Mouse (Mus musculus) cerebellum, postnatal 25 days (tissue): Measurements from ENCODE around the gene Dglucy.

Source experiments
- DNase-seq, 2 experiments: peaks; one replicate each; pipeline ENCODE4 v3.0.0; 2021; ENCODE audit warnings: mixed read lengths in 2 of 2

Gene Dglucy

GRCm38 (mm10) chr12:100778934-100779865 lies at the start of gene Dglucy:
Gene Dglucy (plus strand): TSS chr12:100779057.
- peak; percentile 87 to 92 for DNase-seq

GRCm38 (mm10) chr12:100735156-100735555 lies 43.7 kb upstream of the Dglucy start:
- DNase-seq, result peak in 1 of 2 experiments; percentile 41

GRCm38 (mm10) chr12:100735581-100735980 lies 43.3 kb upstream of the Dglucy start:
- peak in 1 of 2 experiments; percentile 40 for DNase-seq

GRCm38 (mm10) chr12:100738498-100738897 lies 40.4 kb upstream of the Dglucy start:
- DNase-seq, result no peak

- DNase-seq, result no peak
These were observed 39.8 kb upstream of the Dglucy start for GRCm38 (mm10) chr12:100739011-100739570.

- no peak for DNase-seq
These were observed 38.5 kb upstream of the Dglucy start for GRCm38 (mm10) chr12:100740313-100740712.

GRCm38 (mm10) chr12:100742468-100742867 lies 36.4 kb upstream of the Dglucy start:
- DNase-seq, result no peak

- no peak for DNase-seq
These were observed 25.9 kb upstream of the Dglucy start for GRCm38 (mm10) chr12:100752977-100753376.

GRCm38 (mm10) chr12:100753716-100754115 lies 25.1 kb upstream of the Dglucy start:
- DNase-seq, result no peak

GRCm38 (mm10) chr12:100757427-100757826 lies 21.4 kb upstream of the Dglucy start:
- DNase-seq, result no peak

GRCm38 (mm10) chr12:100762663-100763425 lies 16.0 kb upstream of the Dglucy start:
- DNase-seq, result no peak

GRCm38 (mm10) chr12:100764329-100765018 lies 14.4 kb upstream of the Dglucy start:
- DNase-seq, result no peak

GRCm38 (mm10) chr12:100769871-100770270 lies 9.0 kb upstream of the Dglucy start:
- DNase-seq, result no peak

GRCm38 (mm10) chr12:100770765-100771164 lies 8.1 kb upstream of the Dglucy start:
- DNase-seq, result no peak

- peak in 1 of 2 experiments; percentile 26 for DNase-seq
These were observed 6.5 kb upstream of the Dglucy start for GRCm38 (mm10) chr12:100772230-100772984.

- DNase-seq, result no peak
These were observed 4.1 kb upstream of the Dglucy start for GRCm38 (mm10) chr12:100774756-100775155.

GRCm38 (mm10) chr12:100775291-100775690 lies 3.6 kb upstream of the Dglucy start:
- DNase-seq, result no peak

- DNase-seq, result no peak
These were observed 2.8 kb upstream of the Dglucy start for GRCm38 (mm10) chr12:100775911-100776581.

GRCm38 (mm10) chr12:100776991-100777390 lies 1.9 kb upstream of the Dglucy start:
- no peak for DNase-seq

- peak in 1 of 2 experiments; percentile 36 for DNase-seq
These were observed 452 bp upstream of the Dglucy start for GRCm38 (mm10) chr12:100778276-100778933.

- no peak for DNase-seq
These were observed 1.6 kb downstream of the Dglucy start for GRCm38 (mm10) chr12:100780416-100780815.
